Mouse (Mus musculus) stomach, postnatal 0 days (tissue): Measurements from ENCODE around the gene Pin1rt1. TPM values are rescaled to one million over a fixed set of nuclear protein-coding genes. Genes with fewer than 3 reads are reported as not detected.
A peak's percentile ranks its signal among the peaks of the same experiment; 100 is the strongest.

Experiments used
- ATAC-seq: fragments of 200-750 bp; cut with Nextera tagmentation; 2 replicates; pipeline ENCODE4 v1.8.0; 2017; ENCODE audit not compliant: low FRiP score, low TSS enrichment
- DNase-seq: peaks from one replicate; pipeline ENCODE4 v3.0.0-alpha.2; 2016; ENCODE audit warnings: low spot score
- H3K27ac ChIP-seq: fragments of 300-500 bp; sonication (generic); replicated peaks from 2 replicates; pipeline ENCODE4 v1.5.1; 2014; ENCODE audit warnings: mild to moderate bottlenecking, control low read depth
- H3K27me3 ChIP-seq: fragments of 300-500 bp; sonication (generic); 2 replicates; pipeline ENCODE4 v1.6.1; 2014; ENCODE audit warnings: low read length; ENCODE audit not compliant: control insufficient read depth, insufficient read depth
- H3K36me3 ChIP-seq: fragments of 300-500 bp; sonication (generic); 2 replicates; pipeline ENCODE4 v1.6.1; 2014; ENCODE audit warnings: low read length, mixed read lengths; ENCODE audit not compliant: control insufficient read depth, insufficient read depth
- H3K4me1 ChIP-seq: fragments of 300-500 bp; sonication (generic); replicated peaks from 2 replicates; pipeline ENCODE4 v1.6.1; 2014; ENCODE audit warnings: antibody characterized with exemption; ENCODE audit not compliant: control insufficient read depth, insufficient read depth
- H3K4me2 ChIP-seq: fragments of 300-500 bp; sonication (generic); replicated peaks from 2 replicates; pipeline ENCODE4 v1.6.1; 2014; ENCODE audit warnings: low read depth, mild to moderate bottlenecking, control low read depth, moderate library complexity
- H3K4me3 ChIP-seq: fragments of 300-500 bp; sonication (generic); 2 replicates; pipeline ENCODE4 v1.5.1; 2014; ENCODE audit warnings: low read depth, low read length, control low read depth
- H3K9ac ChIP-seq: fragments of 300-500 bp; sonication (generic); 2 replicates; pipeline ENCODE4 v1.6.1; 2014; ENCODE audit warnings: mild to moderate bottlenecking, low read length, control low read depth, mixed read lengths
- H3K9me3 ChIP-seq: fragments of 300-500 bp; sonication (generic); 2 replicates; pipeline ENCODE4 v1.6.1; 2016; ENCODE audit warnings: low read length; ENCODE audit not compliant: control insufficient read depth
- CTCF ChIP-seq: IDR thresholded peaks from 2 replicates; pipeline ENCODE4 v1.5.1; 2016; ENCODE audit warnings: antibody characterized with exemption, low read depth, mild to moderate bottlenecking, moderate library complexity
- EP300 ChIP-seq: optimal IDR thresholded peaks from 2 replicates; pipeline ENCODE3; 2016; ENCODE audit warnings: antibody characterized with exemption
- WGBS: fragments of 180-500 bp; shearing (Covaris S2); extraction: QIAGEN DNeasy Blood & Tissue Kit; methylation state at CpG from one replicate; pipeline ENCODE4 v1.1.7; 2014; 5-methylcytosine and 5-hydroxymethylcytosine counted together
- polyA plus RNA-seq: library from polyadenylated mRNA; unstranded; fragments of >200 nt; fragmentation: Nextera tagmentation; extraction: Ambion mirVana; gene quantifications from 2 replicates; pipeline ENCODE4 v1.2.1, GENCODE M21; 2015

The Pin1rt1 gene
- polyA plus RNA-seq, 1 experiment from 2014 or later, result not detected

DNA sequence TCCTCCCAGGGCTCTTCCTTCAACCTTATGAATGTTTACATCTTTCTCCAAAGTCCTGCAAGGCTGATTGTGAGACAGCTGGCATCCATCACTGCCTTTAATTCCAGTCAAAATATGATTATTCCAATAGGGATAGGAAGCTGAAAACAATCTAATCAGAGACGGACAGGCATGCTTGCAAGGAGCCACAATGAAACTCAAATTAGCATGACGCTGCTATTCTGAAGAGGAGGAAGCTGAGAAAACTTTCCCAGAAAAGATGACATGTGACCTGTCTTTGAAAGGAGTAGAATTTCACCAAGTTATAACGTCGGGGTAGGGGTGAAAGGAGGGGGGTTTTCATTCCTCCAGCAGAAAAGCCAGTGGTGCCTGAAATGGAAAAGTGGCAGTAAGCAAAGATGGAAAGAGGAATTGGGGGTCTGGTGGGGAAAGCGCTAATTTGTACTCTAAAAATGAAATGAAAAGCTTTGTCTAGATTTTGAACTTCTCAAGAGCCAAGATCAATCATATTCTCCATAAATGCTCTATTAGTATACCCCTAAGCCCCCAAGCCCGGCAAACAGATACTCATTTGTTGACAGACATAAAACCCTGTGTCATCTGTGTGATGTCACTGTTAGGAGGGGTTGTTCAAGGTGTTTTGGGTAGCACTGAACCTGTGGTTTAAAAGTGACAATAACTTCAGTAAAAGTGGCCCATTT lies 5.4 kb downstream of the Pin1rt1 start:
- peak overlapping the region; percentile 84 for H3K4me3 ChIP-seq
- H3K9ac ChIP-seq, result no peak overlapping the region; the same call in 1 of the 2 replicates
- TF ChIP-seq EP300, result no peak
- TF ChIP-seq CTCF, result no peak
- ATAC-seq (no peak), DNase-seq (no peak)
- H3K36me3 ChIP-seq, result no peaks in the 10 kb centered on the region
- no peaks in the 10 kb centered on the region for H3K27me3 ChIP-seq
- WGBS, result 33% methylated on average over 6 of the region's 6 CpGs
- no peak overlapping the region for H3K27ac ChIP-seq
- H3K4me2 ChIP-seq, result peak overlapping the region; percentile 75
- H3K4me1 ChIP-seq, result no peaks in the 10 kb centered on the region
- no peaks in the 10 kb centered on the region for H3K9me3 ChIP-seq

DNA sequence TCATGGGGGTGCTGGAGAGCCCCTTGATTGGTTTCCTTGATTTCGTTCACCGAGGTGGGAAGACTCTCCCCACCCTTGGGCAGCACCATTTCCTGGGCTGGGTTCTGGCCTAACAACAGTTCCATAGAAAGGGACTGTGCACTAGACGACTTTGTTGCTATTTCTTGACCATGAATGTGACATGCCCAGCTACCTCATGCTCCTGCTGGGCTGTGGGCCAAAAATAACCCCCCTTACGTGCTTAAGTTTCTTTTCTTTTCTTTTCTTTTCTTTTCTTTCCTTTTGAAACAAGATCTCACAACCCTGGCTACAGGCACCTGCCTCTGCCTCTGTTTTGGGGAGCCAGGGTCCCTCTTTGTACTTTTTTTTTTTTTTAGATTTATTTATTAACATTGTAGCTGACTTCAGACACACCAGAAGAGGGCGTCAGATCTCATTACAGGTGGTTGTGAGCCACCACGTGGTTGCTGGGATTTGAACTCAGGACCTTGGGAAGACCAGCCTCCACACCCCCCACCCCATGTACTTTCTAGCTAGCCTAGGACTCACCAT lies 6.3 kb downstream of the Pin1rt1 start:
- Histone ChIP-seq H3K36me3 (no peaks in the 10 kb centered on the region), H3K27ac (no peak overlapping the region), H3K9ac (no peak overlapping the region), H3K27me3 (no peaks in the 10 kb centered on the region), H3K4me2 (no peak overlapping the region), H3K4me1 (no peaks in the 10 kb centered on the region), H3K4me3 (no peak overlapping the region), H3K9me3 (no peaks in the 10 kb centered on the region)
- ATAC-seq (no peak), DNase-seq (no peak)
- no peak for TF ChIP-seq EP300
- no peak for TF ChIP-seq CTCF
- WGBS, result 56% methylated on average over 6 of the region's 6 CpGs

DNA sequence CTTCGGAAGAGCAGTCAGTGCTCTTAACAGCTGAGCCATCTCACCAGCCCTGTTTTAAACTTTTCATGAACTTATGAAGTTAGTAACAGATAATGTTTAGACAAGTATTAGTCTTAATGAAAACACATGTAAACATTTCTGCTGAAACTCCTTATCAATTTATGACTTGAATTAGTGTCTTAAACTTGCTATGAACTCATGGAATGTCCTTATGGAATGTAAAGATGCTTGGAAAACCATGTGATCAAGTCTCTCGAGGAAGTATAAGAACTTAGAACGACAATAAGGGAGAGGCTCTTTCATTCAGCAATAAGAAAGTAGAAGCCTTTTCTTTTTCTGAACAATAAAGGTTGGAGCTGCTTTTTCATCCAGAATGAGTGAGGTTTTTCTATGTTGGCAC lies 11.8 kb downstream of the Pin1rt1 start:
- Histone ChIP-seq H3K9me3 (no peaks in the 10 kb centered on the region), H3K36me3 (no peaks in the 10 kb centered on the region), H3K4me1 (no peaks in the 10 kb centered on the region), H3K4me3 (no peak overlapping the region), H3K27me3 (no peaks in the 10 kb centered on the region), H3K9ac (no peak overlapping the region), H3K4me2 (no peak overlapping the region), H3K27ac (no peak overlapping the region)
- TF ChIP-seq EP300 (no peak), CTCF (no peak)
- DNase-seq (no peak), ATAC-seq (no peak)
- WGBS, result 35% methylated on average over 3 of the region's 3 CpGs

DNA sequence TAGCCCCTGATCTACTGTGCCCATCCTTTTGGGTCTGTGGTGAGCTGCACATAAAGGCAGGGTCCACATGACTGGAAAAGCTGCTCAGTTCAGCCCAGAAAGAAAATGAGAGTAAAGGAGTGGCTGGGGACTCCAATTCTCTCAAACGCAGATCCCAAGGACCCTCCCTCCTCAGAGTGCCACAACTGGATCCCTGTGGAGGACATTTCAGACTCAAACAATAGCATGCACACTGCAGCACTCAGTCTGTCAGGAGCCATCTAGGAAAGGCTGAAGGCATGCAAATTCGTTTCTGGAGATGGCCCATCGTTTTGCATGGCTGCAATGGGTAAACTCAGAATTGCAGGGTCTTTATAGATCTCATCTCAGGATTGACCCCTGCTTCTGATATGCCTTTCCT lies 13.0 kb downstream of the Pin1rt1 start:
- TF ChIP-seq CTCF, result no peak
- no peak for TF ChIP-seq EP300
- no peak overlapping the region for H3K4me3 ChIP-seq
- H3K36me3 ChIP-seq, result no peaks in the 10 kb centered on the region
- H3K9me3 ChIP-seq, result no peaks in the 10 kb centered on the region
- H3K27ac ChIP-seq, result no peak overlapping the region
- H3K4me2 ChIP-seq, result no peak overlapping the region
- no peak for DNase-seq
- H3K27me3 ChIP-seq, result no peaks in the 10 kb centered on the region
- 87% methylated on average over 3 of the region's 3 CpGs for WGBS
- ATAC-seq, result no peak
- no peak overlapping the region for H3K9ac ChIP-seq
- H3K4me1 ChIP-seq, result no peaks in the 10 kb centered on the region

DNA sequence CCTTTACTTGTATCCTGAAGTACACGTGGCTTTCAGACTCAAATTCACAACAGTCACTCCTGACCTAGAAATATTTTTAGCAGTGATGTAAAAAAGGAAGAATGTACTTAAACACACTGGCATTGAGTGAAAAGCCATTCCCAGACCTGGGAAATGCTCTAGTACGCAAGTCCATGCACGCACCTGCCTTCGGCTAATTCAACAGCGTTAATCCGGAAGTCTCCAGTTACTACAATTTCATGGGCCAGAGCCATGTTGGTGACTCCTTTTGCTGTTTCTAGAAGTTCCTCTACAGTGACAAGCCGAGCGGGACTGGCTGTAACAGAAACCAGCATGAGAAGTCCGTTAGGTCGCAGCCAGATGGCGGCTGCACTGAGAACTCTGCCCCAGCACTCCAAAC lies 16.5 kb downstream of the Pin1rt1 start:
- H3K4me2 ChIP-seq, result no peak overlapping the region
- ATAC-seq, result no peak
- WGBS, result 70% methylated on average over 11 of the region's 11 CpGs

DNA sequence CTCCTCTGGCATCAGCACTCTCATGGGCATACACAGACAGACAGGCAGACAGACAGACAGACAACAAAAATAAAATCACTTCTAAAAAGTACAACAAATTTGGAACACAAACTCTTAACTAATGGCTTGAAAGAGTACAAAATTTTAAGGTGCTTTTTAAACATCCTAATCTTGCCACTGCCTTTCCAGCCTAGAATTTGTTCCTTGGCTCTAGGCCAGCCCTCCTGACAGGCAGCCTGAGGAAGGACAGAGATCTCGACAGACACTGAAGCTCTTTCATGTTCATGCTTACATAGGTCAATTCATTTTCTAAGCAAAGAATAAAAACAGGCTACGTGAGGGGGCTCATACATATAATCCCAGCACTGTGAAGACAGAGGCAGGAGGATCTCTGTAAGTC lies 23.6 kb downstream of the Pin1rt1 start:
- Histone ChIP-seq H3K27ac (no peak overlapping the region), H3K36me3 (no peaks in the 10 kb centered on the region), H3K4me3 (no peak overlapping the region), H3K9ac (no peak overlapping the region), H3K4me1 (no peaks in the 10 kb centered on the region), H3K9me3 (no peaks in the 10 kb centered on the region), H3K4me2 (no peak overlapping the region), H3K27me3 (no peaks in the 10 kb centered on the region)
- ATAC-seq (no peak), DNase-seq (no peak)
- TF ChIP-seq EP300 (no peak), CTCF (no peak)
- WGBS, result 32% methylated on average over 2 of the region's 2 CpGs

More for the DNA sequence above, 16.5 kb downstream of the Pin1rt1 start:
- TF ChIP-seq EP300, result no peak
- no peak for TF ChIP-seq CTCF
- no peak overlapping the region for H3K9ac ChIP-seq
- H3K4me1 ChIP-seq, result no peaks in the 10 kb centered on the region
- no peaks in the 10 kb centered on the region for H3K27me3 ChIP-seq
- H3K27ac ChIP-seq, result no peak overlapping the region
- no peaks in the 10 kb centered on the region for H3K36me3 ChIP-seq
- no peak overlapping the region for H3K4me3 ChIP-seq
- no peak for DNase-seq
- no peaks in the 10 kb centered on the region for H3K9me3 ChIP-seq
